Mouse (Mus musculus): ENCODE results near the gene Ptprd.

Gene Ptprd

GRCm38 (mm10) chr4:78211529-78212494 lies at the start of gene Ptprd:
Gene Ptprd, minus strand, starts transcription at chr4:78211961.
- in situ Hi-C loops (cut with MboI, MseI), result no loop called here

GRCm38 (mm10) chr4:78235820-78236219 lies 24.1 kb upstream of the Ptprd start:
- in situ Hi-C loops (cut with MboI, MseI), result no loop called here

GRCm38 (mm10) chr4:78235316-78235715 lies 23.6 kb upstream of the Ptprd start:
- in situ Hi-C loops (cut with MboI, MseI), result no loop called here

GRCm38 (mm10) chr4:78234681-78235080 lies 22.9 kb upstream of the Ptprd start:
- in situ Hi-C loops (cut with MboI, MseI), result no loop called here

GRCm38 (mm10) chr4:78213949-78214348 lies 2.2 kb upstream of the Ptprd start:
- in situ Hi-C loops (cut with MboI, MseI), result no loop called here

GRCm38 (mm10) chr4:78212941-78213340 lies 1.2 kb upstream of the Ptprd start:
- in situ Hi-C loops (cut with MboI, MseI), result no loop called here

GRCm38 (mm10) chr4:78210878-78211528 lies 758 bp downstream of the Ptprd start:
- in situ Hi-C loops (cut with MboI, MseI), result no loop called here

GRCm38 (mm10) chr4:78205018-78205417 lies 6.7 kb downstream of the Ptprd start:
- in situ Hi-C loops (cut with MboI, MseI), result no loop called here

GRCm38 (mm10) chr4:78168447-78168846 lies 43.3 kb downstream of the Ptprd start:
- in situ Hi-C loops (cut with MboI, MseI), result no loop called here

GRCm38 (mm10) chr4:78160451-78160850 lies 51.3 kb downstream of the Ptprd start:
- in situ Hi-C loops (cut with MboI, MseI), result no loop called here

GRCm38 (mm10) chr4:78150561-78150960 lies 61.2 kb downstream of the Ptprd start:
- in situ Hi-C loops (cut with MboI, MseI), result no loop called here

- in situ Hi-C loops (cut with MboI, MseI), result no loop called here
These were observed 69.0 kb downstream of the Ptprd start for GRCm38 (mm10) chr4:78142767-78143148.

- in situ Hi-C loops (cut with MboI, MseI), result no loop called here
These were observed 69.5 kb downstream of the Ptprd start for GRCm38 (mm10) chr4:78142088-78142766.

GRCm38 (mm10) chr4:78110898-78111297 lies 100.9 kb downstream of the Ptprd start:
- in situ Hi-C loops (cut with MboI, MseI), result no loop called here

GRCm38 (mm10) chr4:78097526-78097925 lies 114.2 kb downstream of the Ptprd start:
- in situ Hi-C loops (cut with MboI, MseI), result no loop called here

- in situ Hi-C loops (cut with MboI, MseI), result no loop called here
These were observed 129.0 kb downstream of the Ptprd start for GRCm38 (mm10) chr4:78082744-78083143.

- in situ Hi-C loops (cut with MboI, MseI), result no loop called here
These were observed 134.3 kb downstream of the Ptprd start for GRCm38 (mm10) chr4:78077499-78077898.

GRCm38 (mm10) chr4:78077087-78077486 lies 134.7 kb downstream of the Ptprd start:
- in situ Hi-C loops (cut with MboI, MseI), result no loop called here

- in situ Hi-C loops (cut with MboI, MseI), result no loop called here
These were observed 173.4 kb downstream of the Ptprd start for GRCm38 (mm10) chr4:78038401-78038800.

GRCm38 (mm10) chr4:78002065-78002464 lies 209.7 kb downstream of the Ptprd start:
- in situ Hi-C loops (cut with MboI, MseI), result no loop called here

- in situ Hi-C loops (cut with MboI, MseI), result no loop called here
These were observed 219.1 kb downstream of the Ptprd start for GRCm38 (mm10) chr4:77992709-77993108.

- in situ Hi-C loops (cut with MboI, MseI), result no loop called here
These were observed 229.7 kb downstream of the Ptprd start for GRCm38 (mm10) chr4:77982094-77982493.
